Mouse (Mus musculus) forebrain, embryonic 13.5 days (tissue): ENCODE results near the gene Tsc1. TPM values are rescaled to one million over a fixed set of nuclear protein-coding genes. Genes with fewer than 3 reads are reported as not detected.

ENCODE experiments used
- ATAC-seq: fragments of 200-750 bp; cut with Nextera tagmentation; 2 replicates; pipeline ENCODE4 v1.8.0; 2017
- H3K27ac ChIP-seq: fragments of 300-500 bp; sonication (generic); 2 replicates; pipeline ENCODE4 v1.5.1; 2015; ENCODE audit warnings: inconsistent platforms, mild to moderate bottlenecking, moderate library complexity
- H3K27me3 ChIP-seq: fragments of 300-500 bp; sonication (generic); 2 replicates; pipeline ENCODE4 v1.6.1; 2015; ENCODE audit warnings: mild to moderate bottlenecking, inconsistent platforms
- H3K36me3 ChIP-seq: fragments of 300-500 bp; sonication (generic); 2 replicates; pipeline ENCODE4 v1.6.1; 2015; ENCODE audit warnings: mild to moderate bottlenecking, inconsistent platforms; ENCODE audit not compliant: poor library complexity, severe bottlenecking
- H3K4me1 ChIP-seq: fragments of 300-500 bp; sonication (generic); 2 replicates; pipeline ENCODE4 v1.6.1; 2015; ENCODE audit warnings: inconsistent platforms
- H3K4me2 ChIP-seq: fragments of 300-500 bp; sonication (generic); 2 replicates; pipeline ENCODE4 v1.6.1; 2015; ENCODE audit warnings: inconsistent platforms, mild to moderate bottlenecking, moderate library complexity
- H3K4me3 ChIP-seq: fragments of 300-500 bp; sonication (generic); 2 replicates; pipeline ENCODE4 v1.5.1; 2015; ENCODE audit warnings: mild to moderate bottlenecking, inconsistent platforms
- H3K9ac ChIP-seq: fragments of 300-500 bp; sonication (generic); 2 replicates; pipeline ENCODE4 v1.6.1; 2015; ENCODE audit warnings: mild to moderate bottlenecking, inconsistent platforms
- H3K9me3 ChIP-seq: fragments of 300-500 bp; sonication (generic); replicated peaks from 2 replicates; pipeline ENCODE4 v1.6.1; 2016; ENCODE audit warnings: inconsistent platforms
- WGBS: fragments of 180-500 bp; shearing (Covaris S2); methylation state at CpG from one replicate; pipeline ENCODE4 v1.1.7; 2015; 5-methylcytosine and 5-hydroxymethylcytosine counted together
- microRNA-seq: library from miRNA; unstranded; fragments of <30 nt; microRNA quantifications from one replicate; pipeline ENCODE4, GENCODE M21; 2016
- polyA plus RNA-seq: library from polyadenylated mRNA; unstranded; fragments of >200 nt; fragmentation: Nextera tagmentation; extraction: Ambion mirVana; gene quantifications from 2 replicates; pipeline ENCODE4 v1.2.1, GENCODE M21; 2015

Tsc1 gene
- polyA plus RNA-seq, 1 experiment from 2014 or later = 29.0 TPM

DNA sequence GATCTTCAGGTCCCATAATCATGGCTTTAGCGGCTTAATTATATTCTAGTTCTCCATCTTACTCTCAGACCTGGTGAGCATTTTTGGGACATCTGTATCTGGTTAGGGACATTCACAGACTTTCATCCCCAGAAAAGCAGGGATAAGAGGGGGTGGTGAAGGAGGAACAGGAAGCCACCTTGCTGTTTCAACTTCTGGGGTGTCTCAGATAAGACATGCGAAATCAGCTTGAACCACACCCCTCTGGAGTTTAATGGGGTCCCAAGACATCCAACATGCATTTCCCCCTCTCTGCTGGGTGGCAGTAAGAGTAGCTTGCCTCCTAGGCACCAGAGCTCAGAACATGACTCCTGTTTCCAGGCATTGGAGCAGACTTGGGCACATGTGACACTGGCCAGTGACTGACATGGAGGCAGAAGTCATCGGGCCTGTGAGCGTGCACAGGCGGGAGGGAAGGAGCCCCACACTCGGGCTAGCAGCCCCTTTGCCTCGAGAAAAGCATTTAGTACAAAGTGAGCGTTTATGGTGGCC is 65.1 kb downstream of the Tsc1 start:
- H3K36me3 ChIP-seq = no peaks in the 10 kb centered on the region
- no peak overlapping the region for H3K4me3 ChIP-seq
- H3K27ac ChIP-seq = no peak overlapping the region
- no peak for ATAC-seq
- no peak overlapping the region for H3K9ac ChIP-seq
- 0 out of 2 replicates have a peak, but pooled peaks cover 3% of the 10 kb centered on the region for H3K4me1 ChIP-seq
- H3K27me3 ChIP-seq = peaks cover 10% of the 10 kb centered on the region
- H3K4me2 ChIP-seq = no peak overlapping the region
- no peaks in the 10 kb centered on the region for H3K9me3 ChIP-seq
- 73% methylated on average over 8 of the region's 8 CpGs for WGBS

DNA sequence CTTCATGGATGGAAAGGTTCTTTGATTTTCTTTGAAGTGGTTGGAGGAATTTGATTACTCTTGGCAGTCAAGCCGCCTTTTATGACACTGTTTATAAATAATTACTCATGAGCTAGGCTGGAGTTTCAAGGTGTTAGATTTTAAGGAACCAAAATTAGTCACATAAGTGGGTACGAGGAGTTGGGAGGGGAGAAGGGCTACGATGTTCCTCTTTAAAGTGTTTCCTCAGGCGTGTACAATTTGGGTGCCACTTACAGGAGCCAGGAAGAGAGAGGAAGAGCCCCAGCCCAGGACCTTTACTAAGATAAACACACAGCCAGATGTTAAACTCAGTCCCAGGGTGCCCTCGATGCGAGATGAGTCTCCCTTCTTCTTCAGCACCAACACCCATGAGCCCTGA is 65.8 kb downstream of the Tsc1 start:
- WGBS = 77% methylated on average over 6 of the region's 6 CpGs
- Histone ChIP-seq H3K27ac (no peak overlapping the region), H3K4me1 (0 out of 2 replicates have a peak, but pooled peaks cover 3% of the 10 kb centered on the region), H3K9ac (no peak overlapping the region), H3K36me3 (no peaks in the 10 kb centered on the region), H3K4me3 (no peak overlapping the region), H3K9me3 (no peaks in the 10 kb centered on the region), H3K4me2 (no peak overlapping the region), H3K27me3 (peaks cover 9% of the 10 kb centered on the region; the same call in 1 of the 2 replicates)
- ATAC-seq = no peak

GRCm38 (mm10) chr2:28713036-28713435 is 72.0 kb downstream of the Tsc1 start:
- Histone ChIP-seq H3K4me2 (no peak overlapping the region), H3K4me1 (0 out of 2 replicates have a peak, but pooled peaks cover 3% of the 10 kb centered on the region), H3K9me3 (no peaks in the 10 kb centered on the region), H3K4me3 (no peak overlapping the region), H3K36me3 (no peaks in the 10 kb centered on the region), H3K27me3 (no peaks in the 10 kb centered on the region; the same call in 1 of the 2 replicates), H3K27ac (no peak overlapping the region), H3K9ac (no peak overlapping the region)
- 83% methylated on average over 8 of the region's 8 CpGs for WGBS
- ATAC-seq = no peak

GRCm38 (mm10) chr2:28722419-28722818 is 81.4 kb downstream of the Tsc1 start:
- no peak overlapping the region for H3K4me3 ChIP-seq
- no peak for ATAC-seq
- peaks cover 8% of the 10 kb centered on the region for H3K4me1 ChIP-seq
- H3K4me2 ChIP-seq = no peak overlapping the region
- H3K9ac ChIP-seq = no peak overlapping the region
- 92% methylated on average over 8 of the region's 8 CpGs for WGBS
- H3K9me3 ChIP-seq = no peaks in the 10 kb centered on the region
- no peak overlapping the region for H3K27ac ChIP-seq
- no peaks in the 10 kb centered on the region for H3K36me3 ChIP-seq
- H3K27me3 ChIP-seq = peaks cover 19% of the 10 kb centered on the region

DNA sequence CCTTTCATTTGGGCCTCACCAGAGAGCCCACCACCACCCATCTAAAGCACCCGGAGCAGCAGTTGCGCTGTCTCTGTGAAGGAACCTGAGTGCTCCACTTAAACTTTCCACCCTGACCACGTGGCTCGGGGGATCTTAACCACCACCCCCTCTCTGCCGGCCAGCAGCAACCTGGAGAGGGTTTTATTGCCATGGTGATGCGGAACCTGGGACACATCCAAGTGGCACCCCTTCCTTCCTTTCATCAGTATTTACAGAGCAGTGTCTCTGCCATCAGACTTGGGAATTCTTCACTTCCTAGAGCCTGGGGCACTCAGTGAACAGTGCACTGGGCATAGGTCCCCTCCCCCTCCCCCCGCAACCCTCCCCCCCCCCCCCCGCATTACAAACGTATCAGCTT is 82.9 kb downstream of the Tsc1 start:
- 60% methylated on average over 9 of the region's 9 CpGs for WGBS
- no peaks in the 10 kb centered on the region for H3K9me3 ChIP-seq
- peaks cover 24% of the 10 kb centered on the region for H3K27me3 ChIP-seq
- H3K36me3 ChIP-seq = no peaks in the 10 kb centered on the region
- peaks cover 19% of the 10 kb centered on the region for H3K4me1 ChIP-seq
- no peak for ATAC-seq
- no peak overlapping the region for H3K4me2 ChIP-seq
- no peak overlapping the region for H3K9ac ChIP-seq
- H3K27ac ChIP-seq = no peak overlapping the region
- no peak overlapping the region for H3K4me3 ChIP-seq

GRCm38 (mm10) chr2:28727786-28728404 is 86.9 kb downstream of the Tsc1 start:
- Histone ChIP-seq H3K27me3 (peaks cover 21% of the 10 kb centered on the region), H3K27ac (no peak overlapping the region), H3K4me2 (0 out of 2 replicates have a peak overlapping the region, but pooled peaks have one; percentile 9), H3K4me3 (no peak overlapping the region), H3K9me3 (no peaks in the 10 kb centered on the region), H3K9ac (peak overlapping the region; percentile 28), H3K4me1 (peaks cover 13% of the 10 kb centered on the region), H3K36me3 (no peaks in the 10 kb centered on the region)
- 13% methylated on average over 16 of the region's 16 CpGs for WGBS
- ATAC-seq = peak; percentile 43; the same call in 1 of the 2 replicates

DNA sequence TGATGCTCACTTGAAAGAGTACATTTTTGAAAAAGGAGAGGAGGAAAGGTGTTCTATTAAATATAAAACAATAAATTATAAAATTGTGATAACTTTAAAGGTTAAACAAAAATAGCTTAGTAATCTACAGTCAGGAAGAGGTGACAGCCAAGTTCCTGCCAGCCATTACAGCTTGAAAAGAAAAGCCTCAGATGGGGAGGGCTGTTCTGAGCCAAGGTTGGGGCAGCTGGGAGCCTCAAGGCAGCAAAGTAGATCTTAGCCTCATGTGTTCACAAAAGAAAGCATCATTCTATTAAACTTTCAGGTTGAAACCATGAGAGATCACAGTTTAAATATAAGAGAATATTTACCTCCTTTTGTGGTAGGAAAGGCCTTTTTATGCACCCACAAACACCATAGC is 89.6 kb downstream of the Tsc1 start:
- Histone ChIP-seq H3K9me3 (no peaks in the 10 kb centered on the region), H3K9ac (no peak overlapping the region), H3K36me3 (no peaks in the 10 kb centered on the region), H3K4me2 (no peak overlapping the region), H3K27ac (no peak overlapping the region), H3K4me1 (peaks cover 13% of the 10 kb centered on the region), H3K4me3 (no peak overlapping the region), H3K27me3 (peaks cover 29% of the 10 kb centered on the region)
- no peak for ATAC-seq

DNA sequence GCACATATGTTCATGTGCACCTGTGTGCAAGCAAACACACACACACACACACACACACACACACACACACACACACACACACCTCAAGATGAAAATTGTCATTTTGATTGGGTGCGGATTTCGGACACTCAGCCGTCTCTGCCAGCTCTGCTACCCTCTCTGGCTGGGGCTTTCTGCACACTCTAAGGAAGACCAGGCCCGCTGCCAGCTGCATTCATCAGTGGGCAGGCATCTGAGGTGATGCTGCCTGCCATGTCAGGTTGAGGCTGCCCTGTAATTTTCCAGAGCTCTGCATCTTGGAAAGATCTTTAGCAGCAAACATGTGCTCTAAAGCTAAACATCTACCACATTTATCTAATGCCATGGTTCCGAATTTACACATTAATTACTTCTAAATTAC is 96.1 kb downstream of the Tsc1 start:
- no peaks in the 10 kb centered on the region for H3K9me3 ChIP-seq

DNA sequence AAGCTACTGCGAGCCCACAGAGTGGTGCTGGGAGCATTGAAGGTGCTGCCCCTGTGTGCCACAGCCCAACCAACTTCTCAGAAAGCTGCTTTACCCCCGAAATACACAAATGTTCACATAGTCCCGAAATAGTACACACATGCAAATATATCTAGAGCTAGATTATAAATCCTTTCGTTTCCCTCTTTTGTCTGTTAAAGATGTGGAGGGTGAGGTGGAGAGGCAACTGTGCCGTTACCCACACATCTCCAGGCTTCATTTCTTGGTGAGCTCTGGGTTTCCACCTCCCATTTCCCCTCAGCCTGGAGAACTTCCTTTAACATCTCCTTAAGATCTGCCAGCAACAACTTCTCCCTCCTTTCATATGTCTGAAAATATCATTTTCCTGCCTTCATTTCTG is 99.1 kb downstream of the Tsc1 start:
- Histone ChIP-seq H3K9ac (no peak overlapping the region), H3K9me3 (no peaks in the 10 kb centered on the region), H3K4me2 (no peak overlapping the region), H3K4me3 (no peak overlapping the region), H3K27ac (no peak overlapping the region), H3K36me3 (no peaks in the 10 kb centered on the region), H3K4me1 (peaks cover 5% of the 10 kb centered on the region; the same call in 1 of the 2 replicates), H3K27me3 (peaks cover 38% of the 10 kb centered on the region)
- 86% methylated on average over 5 of the region's 5 CpGs for WGBS
- no peak for ATAC-seq

More for the DNA sequence above, 96.1 kb downstream of the Tsc1 start:
- Histone ChIP-seq H3K4me2 (no peak overlapping the region), H3K4me3 (no peak overlapping the region), H3K36me3 (no peaks in the 10 kb centered on the region), H3K27ac (no peak overlapping the region), H3K4me1 (peaks cover 5% of the 10 kb centered on the region; the same call in 1 of the 2 replicates), H3K27me3 (peaks cover 39% of the 10 kb centered on the region), H3K9ac (no peak overlapping the region)
- WGBS = 62% methylated on average over 5 of the region's 5 CpGs
- no peak for ATAC-seq

Small RNA genes lying within 50 kb of the gene (microRNA-seq; reads per million reads assigned to microRNA genes)
- gene Gm22824 (not detected), gene Mir3088 (1.1 reads per million)

Other genes with a start within 250 kb of the Tsc1 start
- 6.2 and 8.4 TPM in 2 replicates for gene Ppp1r26, start 194.4 kb upstream of the Tsc1 start, polyA plus RNA-seq
- gene 1700007K13Rik, start 174.9 kb upstream of the Tsc1 start, polyA plus RNA-seq = 2.0 TPM in 2 replicates
- 52.5 and 54.3 TPM in 2 replicates for gene Mrps2, start 173.2 kb upstream of the Tsc1 start, polyA plus RNA-seq
- gene Gbgt1, start 144.3 kb upstream of the Tsc1 start, polyA plus RNA-seq = 0.43 TPM in 1 of 2 replicates, not detected in the other
- 0.53 and 0.76 TPM in 2 replicates for gene Gm10134, start 135.1 kb upstream of the Tsc1 start, polyA plus RNA-seq
- 50.9 and 53.6 TPM in 2 replicates for gene Ralgds, start 128.1 kb upstream of the Tsc1 start, polyA plus RNA-seq
- gene Cel, start 77.8 kb upstream of the Tsc1 start, polyA plus RNA-seq = 0.14 TPM in 1 of 2 replicates, not detected in the other
- 40.7 and 48.2 TPM in 2 replicates for gene Gtf3c5, start 57.5 kb upstream of the Tsc1 start, polyA plus RNA-seq
- 0.19 and 0.31 TPM in 2 replicates for gene Gfi1b, start 19.2 kb upstream of the Tsc1 start, polyA plus RNA-seq
- 1.6 and 2.8 TPM in 2 replicates for gene Spaca9, start 58.5 kb downstream of the Tsc1 start, polyA plus RNA-seq
- 0.83 and 1.1 TPM in 2 replicates for gene Ak8, start 58.9 kb downstream of the Tsc1 start, polyA plus RNA-seq
- 16.6 and 18.7 TPM in 2 replicates for gene Gtf3c4, start 199.1 kb downstream of the Tsc1 start, polyA plus RNA-seq
- gene Ddx31, start 199.2 kb downstream of the Tsc1 start, polyA plus RNA-seq = 15.1 and 15.4 TPM in 2 replicates